ENCODE assay signal across 9 mouse cellular contexts in genomic region chr14:31217666-31218065, GRCm38 (mm10). TPM values are rescaled to one million over a fixed set of nuclear protein-coding genes. Genes with fewer than 3 reads are reported as not detected.
DNase-seq lines count a peak whose midpoint lies in the region; ATAC-seq lines count a peak whose summit lies in the region.
"Had no signal": no experiment of that assay in that cellular context is flagged by ENCODE, and none has a peak within 500 bp of the region (broad histone marks: within the 10 kb centered on the region; RNA-seq: fewer than 3 reads in every experiment).

Gene Sema3g (plus strand): TSS chr14:31217860.

- no peak for ATAC-seq in embryonic facial prominence, embryonic 13.5 days (ENCODE audit: insufficient number of reproducible peaks, insufficient read depth, low FRiP score, low TSS enrichment, low read depth)
- peak; percentile 67; the same call in 1 of the 2 replicates for ATAC-seq in midbrain, embryonic 11.5 days (ENCODE audit: low FRiP score)

- H3K4me3 ChIP-seq in embryonic facial prominence, embryonic 13.5 days: no peak within 1 kb of the TSS
- H3K4me3 ChIP-seq in limb, embryonic 10.5 days: peak within 1 kb of the TSS; percentile 9; the same call in 1 of the 2 replicates
- H3K4me3 ChIP-seq in midbrain, embryonic 11.5 days (ENCODE audit: low read depth, low read length): no peak within 1 kb of the TSS
- H3K4me3 ChIP-seq: liver, embryonic 15.5 days had no signal

- H3K4me1 ChIP-seq in embryonic facial prominence, embryonic 13.5 days: peaks cover 22% of the 10 kb centered on the region
- peaks cover 32% of the 10 kb centered on the region for H3K4me1 ChIP-seq in limb, embryonic 10.5 days
- no peaks in the 10 kb centered on the region for H3K4me1 ChIP-seq in midbrain, embryonic 11.5 days (ENCODE audit: control insufficient read depth, insufficient read depth, low read length)

- intact Hi-C loops in heart, postnatal 25 days (cut with DNase I): no loop called here

- no peaks in the 10 kb centered on the region for H3K27me3 ChIP-seq in embryonic facial prominence, embryonic 13.5 days
- H3K27me3 ChIP-seq in limb, embryonic 10.5 days (ENCODE audit: low read depth, poor library complexity, severe bottlenecking): no peaks in the 10 kb centered on the region
- no peaks in the 10 kb centered on the region for H3K27me3 ChIP-seq in midbrain, embryonic 11.5 days (ENCODE audit: control insufficient read depth, insufficient read depth, low read length)

- H3K9ac ChIP-seq in embryonic facial prominence, embryonic 13.5 days: peak within 1 kb of the TSS; percentile 56
- no peak within 1 kb of the TSS for H3K9ac ChIP-seq in midbrain, embryonic 11.5 days (ENCODE audit: low read length)
- H3K9ac ChIP-seq: liver, embryonic 15.5 days had no signal

- no peaks in the 10 kb centered on the region for H3K9me3 ChIP-seq in embryonic facial prominence, embryonic 13.5 days
- no peaks in the 10 kb centered on the region for H3K9me3 ChIP-seq in limb, embryonic 10.5 days (replicated peaks)
- no peaks in the 10 kb centered on the region for H3K9me3 ChIP-seq in midbrain, embryonic 11.5 days (ENCODE audit: control insufficient read depth, low read length)
- H3K9me3 ChIP-seq: liver, embryonic 15.5 days had no signal

- WGBS in embryonic facial prominence, embryonic 13.5 days: 7% methylated on average over 11 of the region's 11 CpGs
- 10% methylated on average over 11 of the region's 11 CpGs for WGBS in limb, embryonic 10.5 days
- WGBS in midbrain, embryonic 11.5 days: 21% methylated on average over 11 of the region's 11 CpGs

- DNase-seq in ES-CJ7 (ENCODE audit: low read depth, low spot score): peak; percentile 36
- DNase-seq in adrenal gland, postnatal 14 days: peak; percentile 84
- DNase-seq in heart, postnatal 25 days (ENCODE audit: low spot score): no peak
- peak; percentile 67 for DNase-seq in limb, embryonic 10.5 days (ENCODE audit: low spot score)
- peak; percentile 82 for DNase-seq in midbrain, embryonic 11.5 days (ENCODE audit: low spot score, missing footprints)
- peak; percentile 81 for DNase-seq in testis, postnatal 10 days (ENCODE audit: low spot score)
- no peak for DNase-seq in layer of hippocampus, postnatal 14 days (ENCODE audit: low spot score in 2 of 2)

- H3K36me3 ChIP-seq in embryonic facial prominence, embryonic 13.5 days: no peaks in the 10 kb centered on the region
- no peaks in the 10 kb centered on the region for H3K36me3 ChIP-seq in limb, embryonic 10.5 days
- no peaks in the 10 kb centered on the region for H3K36me3 ChIP-seq in midbrain, embryonic 11.5 days (ENCODE audit: control insufficient read depth, insufficient read depth, low read length)
- H3K36me3 ChIP-seq: liver, embryonic 15.5 days had no signal

- no peak within 1 kb of the TSS for H3K27ac ChIP-seq in embryonic facial prominence, embryonic 13.5 days
- H3K27ac ChIP-seq in limb, embryonic 10.5 days: peak within 1 kb of the TSS; percentile 57
- H3K27ac ChIP-seq in midbrain, embryonic 11.5 days (ENCODE audit: low read depth, low read length): no peak within 1 kb of the TSS
- H3K27ac ChIP-seq: liver, embryonic 15.5 days had no signal

- peak within 1 kb of the TSS; percentile 33 for H3K4me2 ChIP-seq in embryonic facial prominence, embryonic 13.5 days
- no peak within 1 kb of the TSS for H3K4me2 ChIP-seq in midbrain, embryonic 11.5 days
- H3K4me2 ChIP-seq: liver, embryonic 15.5 days had no signal

RNA-seq across cellular contexts. Expression of gene Sema3g, which starts in this region (rescaled TPM):
- 10.9 and 13.9 TPM in 2 replicates for total RNA-seq in adrenal gland, postnatal 14 days (2021)
- polyA plus RNA-seq in embryonic facial prominence, embryonic 13.5 days (2015; fragmentation: Nextera tagmentation; extraction: Ambion mirVana): 1.2 and 1.3 TPM in 2 replicates
- total RNA-seq in heart, postnatal 25 days (2021): 10 to 100 TPM; 12.4 to 16.1 TPM
- 0.51 and 0.73 TPM in 2 replicates for polyA plus RNA-seq in limb, embryonic 10.5 days (2016; fragmentation: Nextera tagmentation; extraction: Ambion mirVana)
- 0.19 and 0.37 TPM in 2 replicates for polyA plus RNA-seq in midbrain, embryonic 11.5 days (2014; fragmentation: Nextera tagmentation; extraction: Ambion mirVana)
- 1 to 10 TPM; 5.5 to 6.4 TPM for total RNA-seq in layer of hippocampus, postnatal 14 days (2021)

Comparison
In these comparisons a context has a peak if more than half of its experiments do, and no peak if none do; other contexts are left out.
1. Peak in DNase-seq, H3K4me3 ChIP-seq and H3K27ac ChIP-seq in limb, embryonic 10.5 days; RNA of the gene not detected or under 1 TPM.
2. Peak in DNase-seq and ATAC-seq in midbrain, embryonic 11.5 days; RNA of the gene not detected or under 1 TPM.
3. DNase-seq: peak in ES-CJ7 (single experiment), adrenal gland, postnatal 14 days (single experiment) and testis, postnatal 10 days (single experiment); none in heart, postnatal 25 days (single experiment) and layer of hippocampus, postnatal 14 days (0 of 2).